Mouse (Mus musculus): ENCODE results near the gene Mcmbp.

GRCm38 (mm10) chr7:128663906-128664305 is 76.4 kb downstream of the Mcmbp start:
- TF ChIP-seq POLR2A (IDR thresholded peaks at IDR 0.05; ENCODE audit: borderline replicate concordance, low read depth, low read length) = no peak
- no peak for TF ChIP-seq CTCF (IDR thresholded peaks at IDR 0.05; ENCODE audit: low read depth, low read length)
